Mouse (Mus musculus): ENCODE measurements around the gene Grik1. TPM values are rescaled to one million over a fixed set of nuclear protein-coding genes. Genes with fewer than 3 reads are reported as not detected.

Grik1 gene
- total RNA-seq, 1 experiment = not detected

GRCm38 (mm10) chr16:88257072-88257471 lies 33.0 kb downstream of the Grik1 start:
- TF ChIP-seq CHD2 (IDR thresholded peaks at IDR 0.05; ENCODE audit: low read depth, low read length) = no peak
- TF ChIP-seq HCFC1 (IDR thresholded peaks at IDR 0.05; ENCODE audit: borderline replicate concordance, insufficient read depth, low read length) = no peak
- TF ChIP-seq ZC3H11A (IDR thresholded peaks at IDR 0.05; ENCODE audit: borderline replicate concordance, low read depth, low read length) = no peak
- TF ChIP-seq ZNF384 (IDR thresholded peaks at IDR 0.05; ENCODE audit: low read depth, low read length) = no peak
- Histone ChIP-seq H3K4me1 (ENCODE audit: control insufficient read depth in 2 of 2, insufficient read depth in 2 of 2, low read length in 2 of 2, poor library complexity in 1 of 2) (no peaks in the 10 kb centered on the region), H3K27ac (ENCODE audit: insufficient read depth, low read depth, low read length, poor library complexity, severe bottlenecking) (no peak overlapping the region), H3K9me3 (ENCODE audit: control insufficient read depth, insufficient read depth, low read depth, low read length) (no peaks in the 10 kb centered on the region), H3K36me3 (ENCODE audit: control insufficient read depth, insufficient read depth, low read length, poor library complexity, severe bottlenecking) (no peaks in the 10 kb centered on the region), H3K4me3 (ENCODE audit: insufficient read depth in 1 of 2, low read depth in 1 of 2, low read length in 2 of 2, poor library complexity in 1 of 2, severe bottlenecking in 1 of 2) (no peak overlapping the region), H3K9ac (ENCODE audit: insufficient read depth, low read depth, low read length, poor library complexity, severe bottlenecking) (no peak overlapping the region)
- in situ Hi-C loops (cut with MboI; ENCODE audit: low sequenced_read_pairs in 2 of 2, unreplicated experiment in 2 of 2) = no loop called here
- no peak for DNase-seq (ENCODE audit: low read depth, low spot score)

- no peaks in the 10 kb centered on the region for H3K4me1 ChIP-seq (ENCODE audit: control insufficient read depth in 2 of 2, insufficient read depth in 2 of 2, low read length in 2 of 2, poor library complexity in 1 of 2)
- no peaks in the 10 kb centered on the region for H3K36me3 ChIP-seq (ENCODE audit: control insufficient read depth, insufficient read depth, low read length, poor library complexity, severe bottlenecking)
- DNase-seq (ENCODE audit: low read depth, low spot score) = no peak
- H3K4me3 ChIP-seq (ENCODE audit: insufficient read depth in 1 of 2, low read depth in 1 of 2, low read length in 2 of 2, poor library complexity in 1 of 2, severe bottlenecking in 1 of 2) = no peak overlapping the region
- H3K27ac ChIP-seq (ENCODE audit: insufficient read depth, low read depth, low read length, poor library complexity, severe bottlenecking) = no peak overlapping the region
- in situ Hi-C loops (cut with MboI; ENCODE audit: low sequenced_read_pairs in 2 of 2, unreplicated experiment in 2 of 2) = no loop called here
- no peak overlapping the region for H3K9ac ChIP-seq (ENCODE audit: insufficient read depth, low read depth, low read length, poor library complexity, severe bottlenecking)
- TF ChIP-seq CHD2 (IDR thresholded peaks at IDR 0.05; ENCODE audit: low read depth, low read length) = no peak
- TF ChIP-seq ZC3H11A (IDR thresholded peaks at IDR 0.05; ENCODE audit: borderline replicate concordance, low read depth, low read length) = no peak
- TF ChIP-seq HCFC1 (IDR thresholded peaks at IDR 0.05; ENCODE audit: borderline replicate concordance, insufficient read depth, low read length) = no peak
- no peak for TF ChIP-seq MAFK (IDR thresholded peaks at IDR 0.05; ENCODE audit: insufficient read depth, low read depth, low read length)
- no peaks in the 10 kb centered on the region for H3K9me3 ChIP-seq (ENCODE audit: control insufficient read depth, insufficient read depth, low read depth, low read length)
Observed at GRCm38 (mm10) chr16:88256101-88256500, 34.0 kb downstream of the Grik1 start.

GRCm38 (mm10) chr16:88252676-88253075 lies 37.4 kb downstream of the Grik1 start:
- no peak for DNase-seq (ENCODE audit: low read depth, low spot score)
- Histone ChIP-seq H3K9ac (ENCODE audit: insufficient read depth, low read depth, low read length, poor library complexity, severe bottlenecking) (no peak overlapping the region), H3K9me3 (ENCODE audit: control insufficient read depth, insufficient read depth, low read depth, low read length) (no peaks in the 10 kb centered on the region), H3K4me3 (ENCODE audit: insufficient read depth in 1 of 2, low read depth in 1 of 2, low read length in 2 of 2, poor library complexity in 1 of 2, severe bottlenecking in 1 of 2) (no peak overlapping the region), H3K27ac (ENCODE audit: insufficient read depth, low read depth, low read length, poor library complexity, severe bottlenecking) (no peak overlapping the region), H3K36me3 (ENCODE audit: control insufficient read depth, insufficient read depth, low read length, poor library complexity, severe bottlenecking) (no peaks in the 10 kb centered on the region), H3K4me1 (ENCODE audit: control insufficient read depth in 2 of 2, insufficient read depth in 2 of 2, low read length in 2 of 2, poor library complexity in 1 of 2) (no peaks in the 10 kb centered on the region)
- in situ Hi-C loops (cut with MboI; ENCODE audit: low sequenced_read_pairs in 2 of 2, unreplicated experiment in 2 of 2) = no loop called here
- TF ChIP-seq ZC3H11A (IDR thresholded peaks at IDR 0.05; ENCODE audit: borderline replicate concordance, low read depth, low read length) (no peak), ZNF384 (IDR thresholded peaks at IDR 0.05; ENCODE audit: low read depth, low read length) (no peak), CHD2 (IDR thresholded peaks at IDR 0.05; ENCODE audit: low read depth, low read length) (no peak), HCFC1 (IDR thresholded peaks at IDR 0.05; ENCODE audit: borderline replicate concordance, insufficient read depth, low read length) (no peak), MAFK (IDR thresholded peaks at IDR 0.05; ENCODE audit: insufficient read depth, low read depth, low read length) (no peak)

- TF ChIP-seq MAFK (IDR thresholded peaks at IDR 0.05; ENCODE audit: insufficient read depth, low read depth, low read length) = no peak
- no peak for TF ChIP-seq CHD2 (IDR thresholded peaks at IDR 0.05; ENCODE audit: low read depth, low read length)
- TF ChIP-seq ZC3H11A (IDR thresholded peaks at IDR 0.05; ENCODE audit: borderline replicate concordance, low read depth, low read length) = no peak
- TF ChIP-seq ZNF384 (IDR thresholded peaks at IDR 0.05; ENCODE audit: low read depth, low read length) = no peak
- no peak for TF ChIP-seq HCFC1 (IDR thresholded peaks at IDR 0.05; ENCODE audit: borderline replicate concordance, insufficient read depth, low read length)
- no peaks in the 10 kb centered on the region for H3K4me1 ChIP-seq (ENCODE audit: control insufficient read depth in 2 of 2, insufficient read depth in 2 of 2, low read length in 2 of 2, poor library complexity in 1 of 2)
- no peak overlapping the region for H3K4me3 ChIP-seq (ENCODE audit: insufficient read depth in 1 of 2, low read depth in 1 of 2, low read length in 2 of 2, poor library complexity in 1 of 2, severe bottlenecking in 1 of 2)
- no peak overlapping the region for H3K9ac ChIP-seq (ENCODE audit: insufficient read depth, low read depth, low read length, poor library complexity, severe bottlenecking)
- in situ Hi-C loops (cut with MboI; ENCODE audit: low sequenced_read_pairs in 2 of 2, unreplicated experiment in 2 of 2) = no loop called here
- H3K27ac ChIP-seq (ENCODE audit: insufficient read depth, low read depth, low read length, poor library complexity, severe bottlenecking) = no peak overlapping the region
- no peak for DNase-seq (ENCODE audit: low read depth, low spot score)
- no peaks in the 10 kb centered on the region for H3K9me3 ChIP-seq (ENCODE audit: control insufficient read depth, insufficient read depth, low read depth, low read length)
- H3K36me3 ChIP-seq (ENCODE audit: control insufficient read depth, insufficient read depth, low read length, poor library complexity, severe bottlenecking) = no peaks in the 10 kb centered on the region
Observed at GRCm38 (mm10) chr16:88251049-88251448, 39.0 kb downstream of the Grik1 start.

- no peaks in the 10 kb centered on the region for H3K4me1 ChIP-seq (ENCODE audit: control insufficient read depth in 2 of 2, insufficient read depth in 2 of 2, low read length in 2 of 2, poor library complexity in 1 of 2)
- in situ Hi-C loops (cut with MboI; ENCODE audit: low sequenced_read_pairs in 2 of 2, unreplicated experiment in 2 of 2) = no loop called here
- no peaks in the 10 kb centered on the region for H3K9me3 ChIP-seq (ENCODE audit: control insufficient read depth, insufficient read depth, low read depth, low read length)
- H3K27ac ChIP-seq (ENCODE audit: insufficient read depth, low read depth, low read length, poor library complexity, severe bottlenecking) = no peak overlapping the region
- DNase-seq (ENCODE audit: low read depth, low spot score) = no peak
- TF ChIP-seq MAFK (IDR thresholded peaks at IDR 0.05; ENCODE audit: insufficient read depth, low read depth, low read length) (no peak), CHD2 (IDR thresholded peaks at IDR 0.05; ENCODE audit: low read depth, low read length) (no peak), ZC3H11A (IDR thresholded peaks at IDR 0.05; ENCODE audit: borderline replicate concordance, low read depth, low read length) (no peak), HCFC1 (IDR thresholded peaks at IDR 0.05; ENCODE audit: borderline replicate concordance, insufficient read depth, low read length) (no peak), ZNF384 (IDR thresholded peaks at IDR 0.05; ENCODE audit: low read depth, low read length) (no peak)
- H3K4me3 ChIP-seq (ENCODE audit: insufficient read depth in 1 of 2, low read depth in 1 of 2, low read length in 2 of 2, poor library complexity in 1 of 2, severe bottlenecking in 1 of 2) = no peak overlapping the region
- H3K9ac ChIP-seq (ENCODE audit: insufficient read depth, low read depth, low read length, poor library complexity, severe bottlenecking) = no peak overlapping the region
- H3K36me3 ChIP-seq (ENCODE audit: control insufficient read depth, insufficient read depth, low read length, poor library complexity, severe bottlenecking) = no peaks in the 10 kb centered on the region
Observed at GRCm38 (mm10) chr16:88249825-88250224, 40.2 kb downstream of the Grik1 start.

All from ES-E14 (cell line).